20 mouse cellular contexts compared by ENCODE assay signal in genomic region chr12:111454021-111454420, GRCm38 (mm10). TPM values are rescaled to one million over a fixed set of nuclear protein-coding genes. Genes with fewer than 3 reads are reported as not detected.
DNase-seq lines count a peak whose midpoint lies in the region; ATAC-seq and TF ChIP-seq lines count a peak whose summit lies in the region.
"Had no signal": no experiment of that assay in that cellular context is flagged by ENCODE, and none has a peak within 500 bp of the region (broad histone marks: within the 10 kb centered on the region; RNA-seq: fewer than 3 reads in every experiment).

No protein-coding gene starts in this region.

- no peak for TF ChIP-seq EP300 in MEL (IDR thresholded peaks at IDR 0.05; ENCODE audit: low read depth in 1 of 2, low read length in 2 of 2)

- H3K9me3 ChIP-seq in heart, embryonic 10.5 days: no peaks in the 10 kb centered on the region
- no peaks in the 10 kb centered on the region for H3K9me3 ChIP-seq in MEL (replicated peaks; ENCODE audit: insufficient read depth, low read length)
- H3K9me3 ChIP-seq: embryonic facial prominence, embryonic 15.5 days; forebrain, embryonic 10.5 days; heart, embryonic 12.5 days had no signal

- H3K27me3 ChIP-seq in heart, embryonic 10.5 days (ENCODE audit: insufficient read depth, poor library complexity, severe bottlenecking): peaks cover 80% of the 10 kb centered on the region
- no peaks in the 10 kb centered on the region for H3K27me3 ChIP-seq in MEL (ENCODE audit: control insufficient read depth in 1 of 2, insufficient read depth in 2 of 2, low read length in 2 of 2)
- H3K27me3 ChIP-seq: Patski had no signal

- TF ChIP-seq POLR2A in MEL (IDR thresholded peaks at IDR 0.05; ENCODE audit: control insufficient read depth in 1 of 2, insufficient read depth in 1 of 2, low read depth in 1 of 2, low read length in 2 of 2, poor library complexity in 1 of 2): no peak

- no peak overlapping the region for H3K9ac ChIP-seq in MEL (ENCODE audit: control insufficient read depth, low read depth, low read length, poor library complexity, severe bottlenecking)
- H3K9ac ChIP-seq: embryonic facial prominence, embryonic 15.5 days; heart, embryonic 12.5 days had no signal

- ATAC-seq in granulocyte monocyte progenitor cell, adult 5-6 weeks (replicated peaks; ENCODE audit: poor library complexity, severe bottlenecking): peak; percentile 22; the same call in 1 of the 2 replicates
- ATAC-seq: activated CD4-positive, CD25-positive, alpha-beta regulatory T cell, adult 4 months; hindbrain, embryonic 16.5 days; Patski had no signal

- no peaks in the 10 kb centered on the region for H3K79me2 ChIP-seq in MEL (ENCODE audit: control insufficient read depth, insufficient read depth, low read length, poor library complexity)

- no peak for TF ChIP-seq RAD21 in MEL (IDR thresholded peaks at IDR 0.05; ENCODE audit: low read depth, low read length)

- 24% methylated on average over 4 of the region's 4 CpGs for WGBS in heart, embryonic 10.5 days

- intact Hi-C loops in left cerebral cortex, postnatal 4 days (cut with DNase I): no loop called here

- H3K27ac ChIP-seq in heart, embryonic 10.5 days: 0 out of 2 replicates have a peak overlapping the region, but pooled peaks have one; percentile 25
- H3K27ac ChIP-seq in MEL (ENCODE audit: control insufficient read depth, low read depth, low read length): no peak overlapping the region
- H3K27ac ChIP-seq: embryonic facial prominence, embryonic 15.5 days; forebrain, embryonic 10.5 days had no signal

- peaks cover 46% of the 10 kb centered on the region for H3K4me1 ChIP-seq in heart, embryonic 10.5 days
- H3K4me1 ChIP-seq in MEL (ENCODE audit: control insufficient read depth in 1 of 2, insufficient read depth in 2 of 2, low read length in 2 of 2): no peaks in the 10 kb centered on the region

- H3K4me3 ChIP-seq in heart, embryonic 10.5 days: no peak overlapping the region
- no peak overlapping the region for H3K4me3 ChIP-seq in MEL (ENCODE audit: control insufficient read depth in 1 of 2, insufficient read depth in 1 of 2, low read depth in 2 of 2, low read length in 2 of 2)
- H3K4me3 ChIP-seq: embryonic facial prominence, embryonic 15.5 days; forebrain, embryonic 10.5 days; heart, embryonic 12.5 days had no signal

- DNase-seq in heart, embryonic 10.5 days (ENCODE audit: low spot score): no peak
- DNase-seq in heart, adult 9 months (ENCODE audit: low spot score in 2 of 2): no peak
- peak; percentile 68 for DNase-seq in left cerebral cortex, postnatal 4 days
- DNase-seq in left cerebral cortex, adult 11 months (ENCODE audit: low spot score): no peak
- peak; percentile 40 for DNase-seq in MEL (ENCODE audit: low read depth, low spot score)
- no peak for DNase-seq in adrenal gland, postnatal 25 days
- DNase-seq in testis, postnatal 10 days (ENCODE audit: low spot score): no peak
- DNase-seq: adrenal gland, postnatal 14 days; cerebellum, adult 8-10 months had no signal

- H3K36me3 ChIP-seq in heart, embryonic 10.5 days: peaks cover 11% of the 10 kb centered on the region; the same call in 1 of the 2 replicates
- peaks cover 0 to 4% of the 10 kb centered on the region in 2 experiments; a peak in 1 of 4 replicates for H3K36me3 ChIP-seq in MEL (ENCODE audit: control insufficient read depth in 1 of 2, insufficient read depth in 2 of 2, low read length in 2 of 2)
- H3K36me3 ChIP-seq: embryonic facial prominence, embryonic 15.5 days; forebrain, embryonic 10.5 days; heart, embryonic 12.5 days had no signal

- TF ChIP-seq CTCF in MEL (IDR thresholded peaks at IDR 0.05 in 2 of 3, conservative IDR thresholded peaks at IDR 0.05 in 1 of 3; ENCODE audit: control insufficient read depth in 1 of 3, insufficient read depth in 1 of 3, low read depth in 2 of 3, low read length in 3 of 3, poor library complexity in 1 of 3, severe bottlenecking in 1 of 3): no peak

TF ChIP-seq in MEL, 35 proteins besides CTCF, POLR2A, EP300 and RAD21:
- TF ChIP-seq HCFC1 (IDR thresholded peaks at IDR 0.05; ENCODE audit: low read depth, low read length) (no peak), MXI1 (IDR thresholded peaks at IDR 0.05; ENCODE audit: low read depth, low read length) (no peak), ZC3H11A (IDR thresholded peaks at IDR 0.05; ENCODE audit: low read depth, low read length) (no peak), NRF1 (IDR thresholded peaks at IDR 0.05; ENCODE audit: insufficient read depth, low read depth, low read length, poor library complexity, severe bottlenecking) (no peak), KAT2A (conservative IDR thresholded peaks at IDR 0.05; ENCODE audit: low read depth, low read length) (no peak), ETS1 (IDR thresholded peaks at IDR 0.05; ENCODE audit: low read depth, low read length) (no peak), NELFE (IDR thresholded peaks at IDR 0.05; ENCODE audit: low read depth, low read length) (no peak), RCOR1 (IDR thresholded peaks at IDR 0.05; ENCODE audit: low read depth, low read length) (no peak)

RNA-seq across cellular contexts. Expression of gene Tnfaip2, which starts 11.8 kb away (rescaled TPM):
- 12.1 and 12.8 TPM in 2 replicates for polyA plus RNA-seq in heart, embryonic 10.5 days (2016; fragmentation: Nextera tagmentation; extraction: Ambion mirVana)
- total RNA-seq in left cerebral cortex, postnatal 4 days (2021): under 1 TPM; 0.38 to 0.50 TPM
- 62.5 and 77.2 TPM in 2 replicates for total RNA-seq in MEL (2012; rRNA removed)
- polyA plus RNA-seq in MEL (2012; ENCODE audit: insufficient read depth in 1 of 2, insufficient read length in 2 of 2, low read depth in 1 of 2, low replicate concordance in 2 of 2, missing spikeins in 1 of 2): 10 to 100 TPM; 51.4 to 66.8 TPM
- 28.6 and 30.4 TPM in 2 replicates for total RNA-seq in granulocyte monocyte progenitor cell, adult 5-6 weeks (2014; fragmentation: Nextera tagmentation)
- total RNA-seq in granulocyte monocyte progenitor cell, adult 5-6 weeks (2017): 27.4 and 56.1 TPM in 2 replicates
- total RNA-seq in adrenal gland, postnatal 25 days (2021): 7.2 and 15.0 TPM in 2 replicates
- polyA plus RNA-seq: activated CD4-positive, CD25-positive, alpha-beta regulatory T cell, adult 4 months had no signal

RNA-seq across cellular contexts. Expression of gene Gm266, which starts 31.6 kb away (rescaled TPM):
- 4.6 and 15.2 TPM in 2 replicates for polyA plus RNA-seq in heart, embryonic 10.5 days (2016; fragmentation: Nextera tagmentation; extraction: Ambion mirVana)
- 1 to 10 TPM; 2.2 to 2.8 TPM for total RNA-seq in left cerebral cortex, postnatal 4 days (2021)
- total RNA-seq in MEL (2012; rRNA removed): not detected in 2 replicates
- not detected for polyA plus RNA-seq in MEL (2012; ENCODE audit: insufficient read depth in 1 of 2, insufficient read length in 2 of 2, low read depth in 1 of 2, low replicate concordance in 2 of 2, missing spikeins in 1 of 2)
- total RNA-seq in granulocyte monocyte progenitor cell, adult 5-6 weeks (2014; fragmentation: Nextera tagmentation): not detected in 2 replicates
- total RNA-seq in granulocyte monocyte progenitor cell, adult 5-6 weeks (2017): not detected in 2 replicates
- not detected in 2 replicates for total RNA-seq in adrenal gland, postnatal 25 days (2021)
- total RNA-seq: adrenal gland, postnatal 14 days; liver, adult 2 months; neutrophil, adult 5-6 weeks had no signal
- polyA plus RNA-seq: activated CD4-positive, CD25-positive, alpha-beta regulatory T cell, adult 4 months; liver, adult 2 months had no signal

RNA-seq across cellular contexts. Expression of gene Exoc3l4, which starts 37.2 kb away (rescaled TPM):
- polyA plus RNA-seq in heart, embryonic 10.5 days (2016; fragmentation: Nextera tagmentation; extraction: Ambion mirVana): 14.5 and 14.6 TPM in 2 replicates
- total RNA-seq in left cerebral cortex, postnatal 4 days (2021): 1 to 10 TPM in 1 of 2 experiments, under 1 TPM in 1; 0.62 to 1.6 TPM
- 0.04 TPM in 1 of 2 replicates, not detected in the other for total RNA-seq in MEL (2012; rRNA removed)
- polyA plus RNA-seq in MEL (2012; ENCODE audit: insufficient read depth in 1 of 2, insufficient read length in 2 of 2, low read depth in 1 of 2, low replicate concordance in 2 of 2, missing spikeins in 1 of 2): under 1 TPM in 1 of 2 experiments, not detected in 1; 0.17 TPM
- not detected in 2 replicates for total RNA-seq in granulocyte monocyte progenitor cell, adult 5-6 weeks (2014; fragmentation: Nextera tagmentation)
- 0.26 TPM in 1 of 2 replicates, not detected in the other for total RNA-seq in granulocyte monocyte progenitor cell, adult 5-6 weeks (2017)
- total RNA-seq in adrenal gland, postnatal 25 days (2021): 4.4 and 5.7 TPM in 2 replicates
- total RNA-seq: neutrophil, adult 5-6 weeks had no signal
- polyA plus RNA-seq: activated CD4-positive, CD25-positive, alpha-beta regulatory T cell, adult 4 months had no signal

RNA-seq across cellular contexts. Expression of gene Lbhd2, which starts 47.4 kb away (rescaled TPM):
- polyA plus RNA-seq in heart, embryonic 10.5 days (2016; fragmentation: Nextera tagmentation; extraction: Ambion mirVana): 0.21 and 0.30 TPM in 2 replicates
- total RNA-seq in left cerebral cortex, postnatal 4 days (2021): 1 to 10 TPM; 1.4 to 4.0 TPM
- total RNA-seq in MEL (2012; rRNA removed): not detected in 2 replicates
- not detected for polyA plus RNA-seq in MEL (2012; ENCODE audit: insufficient read depth in 1 of 2, insufficient read length in 2 of 2, low read depth in 1 of 2, low replicate concordance in 2 of 2, missing spikeins in 1 of 2)
- total RNA-seq in granulocyte monocyte progenitor cell, adult 5-6 weeks (2014; fragmentation: Nextera tagmentation): not detected in 2 replicates
- not detected in 2 replicates for total RNA-seq in granulocyte monocyte progenitor cell, adult 5-6 weeks (2017)
- total RNA-seq in adrenal gland, postnatal 25 days (2021): 0.85 TPM in 1 of 2 replicates, not detected in the other
- total RNA-seq: gastrocnemius, adult 8-10 months; heart, postnatal 25 days; liver, adult 2 months; neutrophil, adult 5-6 weeks had no signal
- polyA plus RNA-seq: activated CD4-positive, CD25-positive, alpha-beta regulatory T cell, adult 4 months; forebrain, embryonic 10.5 days; heart, embryonic 12.5 days; liver, adult 2 months; Patski had no signal

Comparison
In these comparisons a context has a peak if more than half of its experiments do, and no peak if none do; other contexts are left out.
1. DNase-seq: peak in left cerebral cortex, postnatal 4 days (single experiment) and MEL (single experiment); none in heart, embryonic 10.5 days (single experiment), heart, adult 9 months (0 of 2), left cerebral cortex, adult 11 months (single experiment), adrenal gland, postnatal 25 days (single experiment) and testis, postnatal 10 days (single experiment).